Mouse (Mus musculus): ENCODE data around the gene Spats2.
A peak's percentile ranks its signal among the peaks of the same experiment; 100 is the strongest.

DNA sequence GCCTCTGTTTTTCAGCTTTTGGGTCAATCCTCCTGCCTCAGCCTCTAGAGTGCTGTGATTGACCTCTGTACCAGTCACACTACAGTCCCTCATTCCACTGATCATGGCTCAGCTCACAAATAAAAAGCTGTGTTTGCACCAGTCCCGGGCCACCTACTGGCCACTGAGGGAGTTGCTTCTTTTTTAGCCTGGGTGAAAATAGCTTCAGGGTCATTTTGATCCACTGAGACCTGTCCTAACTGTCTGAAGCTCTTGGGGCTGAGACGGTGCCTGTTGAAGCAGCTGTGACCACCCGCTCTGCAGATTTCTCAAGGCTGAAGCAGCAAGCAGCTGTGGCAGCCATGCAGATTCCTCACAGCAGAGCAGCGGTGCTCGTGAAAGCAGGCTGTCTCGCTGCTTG, 14.0 kb downstream of the Spats2 start:
- no peak for TF ChIP-seq POLR2AphosphoS2 (IDR thresholded peaks at IDR 0.05; ENCODE audit: insufficient read length, low read depth)
- no peak for TF ChIP-seq POLR2A (IDR thresholded peaks at IDR 0.05; ENCODE audit: insufficient read length, low read depth)
- no peak for TF ChIP-seq USF1 (IDR thresholded peaks at IDR 0.05; ENCODE audit: low read depth)
- no peak for TF ChIP-seq E2F4 (IDR thresholded peaks at IDR 0.05; ENCODE audit: insufficient read depth)
- no peak for TF ChIP-seq CEBPB (IDR thresholded peaks at IDR 0.05; ENCODE audit: insufficient read depth, poor library complexity, severe bottlenecking)
- no peak for TF ChIP-seq TCF12 (IDR thresholded peaks at IDR 0.05; ENCODE audit: insufficient read depth, poor library complexity, severe bottlenecking)
- peak; percentile 54 to 72 (median 62) for TF ChIP-seq MYOG (IDR thresholded peaks at IDR 0.05; ENCODE audit: control insufficient read depth in 1 of 3, insufficient read depth in 1 of 3, insufficient read length in 2 of 3, low read depth in 2 of 3)
- no peak for TF ChIP-seq MAX (IDR thresholded peaks at IDR 0.05; ENCODE audit: low read depth)
- TF ChIP-seq SRF (IDR thresholded peaks at IDR 0.05; ENCODE audit: control insufficient read depth, insufficient read length, low read depth): no peak
- TF ChIP-seq REST (IDR thresholded peaks at IDR 0.05; ENCODE audit: insufficient read depth, insufficient read length): no peak
- TF ChIP-seq TCF3 (IDR thresholded peaks at IDR 0.05; ENCODE audit: insufficient read length, low read depth): no peak
